Mouse (Mus musculus): ENCODE results near the gene Gm14124.

DNA sequence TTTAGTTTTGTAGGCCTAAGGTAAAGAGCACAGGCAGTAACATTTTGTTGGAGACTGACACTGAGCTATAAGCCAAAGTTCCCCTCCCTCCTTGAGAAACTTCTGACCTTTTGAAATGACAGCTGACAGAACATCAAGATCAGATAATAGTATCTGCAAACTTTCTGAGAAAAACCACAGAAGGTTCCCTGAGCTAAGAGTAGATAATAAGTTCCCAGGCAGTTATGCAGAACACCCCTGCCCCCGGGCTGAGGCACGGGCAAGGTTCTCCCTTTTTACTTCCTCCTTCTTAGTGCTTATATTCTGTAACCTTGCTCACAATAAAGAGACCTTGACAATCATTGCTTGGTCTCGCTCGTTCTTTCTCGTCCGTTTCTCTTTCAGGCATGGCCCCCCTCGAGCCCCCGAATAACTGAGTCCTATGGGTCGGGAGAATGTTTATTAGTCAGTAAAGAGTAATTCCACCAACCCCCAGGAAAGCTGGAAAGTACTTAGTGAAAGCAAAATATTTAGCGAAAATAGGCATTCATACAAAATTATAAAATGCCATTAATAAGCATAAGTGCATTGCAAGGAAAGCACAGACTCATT is 50.0 kb downstream of the Gm14124 start:
- TF ChIP-seq CTCF (IDR thresholded peaks at IDR 0.05; ENCODE audit: insufficient read depth, low read length) = no peak
- no peak for TF ChIP-seq POLR2A (IDR thresholded peaks at IDR 0.05; ENCODE audit: borderline replicate concordance, extremely low read depth, low read depth, low read length)

All from lung, adult 2 months (tissue).